Mouse (Mus musculus): ENCODE results near the gene Map4k4. TPM values are rescaled to one million over a fixed set of nuclear protein-coding genes. Genes with fewer than 3 reads are reported as not detected.

The Map4k4 gene
- 135 TPM for polyA plus RNA-seq (2017; shearing (Covaris generic))

DNA sequence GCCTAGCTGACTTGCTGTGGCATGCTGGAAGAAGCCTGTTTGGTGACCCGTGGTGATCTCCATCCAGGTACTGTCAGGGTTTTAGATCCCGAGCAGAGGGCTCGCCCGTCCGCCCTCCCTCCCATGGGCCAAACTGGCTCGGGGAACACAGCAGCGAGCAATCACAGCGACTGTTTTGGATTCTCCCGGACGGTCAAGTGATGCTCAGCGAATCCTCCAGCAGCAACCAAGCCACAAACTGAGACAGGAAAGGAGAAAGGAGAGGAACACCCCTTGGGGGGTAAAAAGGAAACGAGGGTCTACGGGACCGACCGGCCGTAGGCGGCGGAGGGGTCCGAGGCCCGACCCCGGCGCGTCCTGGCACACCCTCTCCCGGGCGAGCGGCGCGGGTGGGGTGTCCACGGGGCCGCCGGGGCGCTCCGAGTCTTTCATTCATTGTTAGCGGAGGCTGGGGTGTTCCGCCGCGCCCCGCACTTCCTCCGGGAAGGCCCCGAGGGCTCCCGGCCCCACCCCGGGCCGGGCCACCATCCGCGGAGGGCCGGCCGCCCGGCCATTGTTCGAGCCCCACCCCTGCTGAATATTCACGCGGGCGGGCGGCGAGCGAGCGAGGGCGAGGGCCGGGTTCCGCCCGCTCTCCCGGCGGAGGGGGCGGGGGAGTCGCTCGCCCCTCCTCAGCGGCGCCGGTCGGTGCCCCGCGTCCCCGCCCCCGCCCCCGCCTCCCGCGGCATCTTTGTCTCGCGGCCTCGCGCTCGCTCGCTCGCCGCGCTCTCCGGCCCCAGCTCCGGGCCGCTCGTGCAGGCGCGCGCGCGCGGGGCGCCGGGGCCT lies at the start of gene Map4k4:
Gene Map4k4 (plus strand): TSS at position 733 of the 825 bp plus-strand sequence.

DNA sequence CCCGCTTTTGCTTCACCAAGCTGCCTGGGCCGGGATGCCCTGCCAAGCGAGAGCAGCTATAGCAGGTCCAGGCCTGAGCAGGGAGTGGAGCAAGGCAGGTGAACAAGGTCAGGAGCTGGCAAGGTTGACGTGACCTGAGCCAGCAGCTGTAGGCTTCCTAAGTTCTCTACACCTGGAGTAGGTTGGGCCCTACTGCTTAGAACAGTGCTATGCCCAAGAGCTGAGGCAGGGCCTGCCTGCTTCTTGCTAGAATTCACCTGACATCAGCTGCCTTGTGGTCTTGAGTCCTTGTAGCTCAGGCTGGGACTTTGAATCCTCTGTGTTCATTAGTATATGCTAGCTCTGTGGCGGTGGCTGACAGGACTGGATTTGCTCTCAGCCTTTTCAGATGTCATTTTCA lies 173.1 kb downstream of the Map4k4 start, which contains the start of gene Il1r2:
Gene Il1r2 (plus strand): TSS at position 301 of the 400 bp plus-strand sequence.

Other genes with a start within 250 kb of the Map4k4 start
- gene Creg2, start 249.4 kb upstream of the Map4k4 start, polyA plus RNA-seq (2017; shearing (Covaris generic)): not detected
- gene Rfx8, start 179.9 kb upstream of the Map4k4 start, polyA plus RNA-seq (2017; shearing (Covaris generic)): not detected
- not detected for gene Gm3646, start 95.6 kb upstream of the Map4k4 start, polyA plus RNA-seq (2017; shearing (Covaris generic))
- not detected for gene Il1r2, start 173.2 kb downstream of the Map4k4 start, polyA plus RNA-seq (2017; shearing (Covaris generic))